Mouse (Mus musculus) hindbrain, embryonic 15.5 days (tissue): ENCODE measurements around the gene Foxp1. TPM values are rescaled to one million over a fixed set of nuclear protein-coding genes. Genes with fewer than 3 reads are reported as not detected.

ENCODE experiments used
- ATAC-seq: fragments of 200-750 bp; cut with Nextera tagmentation; 2 replicates; pipeline ENCODE4 v1.8.0; 2017; ENCODE audit warnings: low read depth, moderate number of reproducible peaks, moderate TSS enrichment; ENCODE audit not compliant: low FRiP score
- H3K27ac ChIP-seq: fragments of 300-500 bp; sonication (generic); replicated peaks from 2 replicates; pipeline ENCODE4 v1.5.1; 2015; ENCODE audit warnings: mild to moderate bottlenecking, inconsistent platforms
- H3K27me3 ChIP-seq: fragments of 300-500 bp; sonication (generic); 2 replicates; pipeline ENCODE4 v1.6.1; 2015; ENCODE audit warnings: control low read depth, inconsistent platforms
- H3K36me3 ChIP-seq: fragments of 300-500 bp; sonication (generic); 2 replicates; pipeline ENCODE4 v1.6.1; 2015; ENCODE audit warnings: control low read depth, inconsistent platforms
- H3K4me1 ChIP-seq: fragments of 300-500 bp; sonication (generic); replicated peaks from 2 replicates; pipeline ENCODE4 v1.6.1; 2015; ENCODE audit warnings: control low read depth, inconsistent platforms
- H3K4me2 ChIP-seq: fragments of 300-500 bp; sonication (generic); 2 replicates; pipeline ENCODE4 v1.6.1; 2015; ENCODE audit warnings: moderate library complexity, mild to moderate bottlenecking, inconsistent platforms
- H3K4me3 ChIP-seq: fragments of 300-500 bp; sonication (generic); 2 replicates; pipeline ENCODE4 v1.5.1; 2015; ENCODE audit warnings: mild to moderate bottlenecking, inconsistent platforms
- H3K9ac ChIP-seq: fragments of 300-500 bp; sonication (generic); 2 replicates; pipeline ENCODE4 v1.6.1; 2015; ENCODE audit warnings: inconsistent platforms
- H3K9me3 ChIP-seq: fragments of 300-500 bp; sonication (generic); 2 replicates; pipeline ENCODE4 v1.6.1; 2016; ENCODE audit warnings: control low read depth, inconsistent platforms
- WGBS: fragments of 180-500 bp; shearing (Covaris S2); methylation state at CpG from one replicate; pipeline ENCODE4 v1.1.7; 2015; 5-methylcytosine and 5-hydroxymethylcytosine counted together
- polyA plus RNA-seq: library from polyadenylated mRNA; unstranded; fragments of >200 nt; fragmentation: Nextera tagmentation; extraction: Ambion mirVana; gene quantifications from 2 replicates; pipeline ENCODE4 v1.2.1, GENCODE M21; 2015

Foxp1 gene
- polyA plus RNA-seq, 1 experiment from 2014 or later: 74.2 TPM

GRCm38 (mm10) chr6:99452638-99453185 is 69.8 kb downstream of the Foxp1 start:
- Histone ChIP-seq H3K4me2 (no peak overlapping the region), H3K27ac (no peak overlapping the region), H3K9me3 (no peaks in the 10 kb centered on the region), H3K4me3 (no peak overlapping the region), H3K27me3 (no peaks in the 10 kb centered on the region), H3K4me1 (0 out of 2 replicates have a peak, but pooled peaks cover 2% of the 10 kb centered on the region), H3K9ac (no peak overlapping the region), H3K36me3 (no peaks in the 10 kb centered on the region)
- no peak for ATAC-seq
- WGBS: 75% methylated on average over 2 of the region's 2 CpGs

DNA sequence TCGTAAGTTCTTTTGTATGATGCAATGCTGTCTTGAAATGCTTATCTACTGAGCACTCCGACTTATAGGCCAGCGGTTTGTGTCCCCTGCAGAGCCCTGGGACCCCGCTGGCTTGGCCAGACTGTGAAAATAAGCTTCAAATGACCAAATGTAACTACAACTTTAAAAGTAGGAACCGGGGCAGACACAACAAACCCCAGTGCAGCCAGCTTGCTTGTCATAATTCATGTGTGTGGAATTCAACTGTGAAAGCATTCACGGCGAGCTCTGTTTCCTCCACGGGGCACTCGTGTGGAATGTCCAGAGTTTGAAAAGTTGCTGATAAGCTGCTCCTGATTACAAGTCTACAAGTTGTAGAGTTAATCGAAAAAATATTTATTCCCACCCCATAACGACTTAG is 71.0 kb downstream of the Foxp1 start:
- no peaks in the 10 kb centered on the region for H3K36me3 ChIP-seq
- 0 out of 2 replicates have a peak, but pooled peaks cover 2% of the 10 kb centered on the region for H3K4me1 ChIP-seq
- H3K9ac ChIP-seq: no peak overlapping the region
- H3K27me3 ChIP-seq: no peaks in the 10 kb centered on the region
- H3K9me3 ChIP-seq: no peaks in the 10 kb centered on the region
- no peak overlapping the region for H3K27ac ChIP-seq
- no peak for ATAC-seq
- H3K4me2 ChIP-seq: no peak overlapping the region
- H3K4me3 ChIP-seq: no peak overlapping the region
- WGBS: 49% methylated on average over 11 of the region's 11 CpGs

DNA sequence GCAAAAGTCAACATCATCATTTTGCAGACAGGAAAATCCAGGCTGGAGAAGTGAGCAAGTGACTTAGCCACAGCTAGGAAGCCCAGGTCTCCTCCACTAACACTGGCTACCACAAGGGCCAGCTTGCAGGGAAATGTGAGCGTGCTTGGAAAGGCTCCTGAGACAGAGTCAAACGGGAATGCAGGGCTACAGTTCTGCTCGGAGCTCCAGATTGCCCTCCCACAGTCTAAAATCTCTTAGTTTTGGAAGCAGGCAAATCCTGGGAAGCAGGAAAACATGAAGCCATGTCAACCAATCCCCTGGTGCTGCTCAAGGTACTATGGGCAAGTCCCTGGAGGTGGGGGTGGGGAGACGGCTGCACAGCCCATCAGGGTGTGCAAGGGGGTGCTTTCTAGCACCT is 75.1 kb downstream of the Foxp1 start:
- Histone ChIP-seq H3K9me3 (no peaks in the 10 kb centered on the region), H3K27me3 (no peaks in the 10 kb centered on the region), H3K4me1 (0 out of 2 replicates have a peak, but pooled peaks cover 2% of the 10 kb centered on the region), H3K9ac (no peak overlapping the region), H3K36me3 (no peaks in the 10 kb centered on the region), H3K4me2 (no peak overlapping the region), H3K27ac (no peak overlapping the region), H3K4me3 (no peak overlapping the region)
- WGBS: 90% methylated on average over 4 of the region's 4 CpGs
- no peak for ATAC-seq

DNA sequence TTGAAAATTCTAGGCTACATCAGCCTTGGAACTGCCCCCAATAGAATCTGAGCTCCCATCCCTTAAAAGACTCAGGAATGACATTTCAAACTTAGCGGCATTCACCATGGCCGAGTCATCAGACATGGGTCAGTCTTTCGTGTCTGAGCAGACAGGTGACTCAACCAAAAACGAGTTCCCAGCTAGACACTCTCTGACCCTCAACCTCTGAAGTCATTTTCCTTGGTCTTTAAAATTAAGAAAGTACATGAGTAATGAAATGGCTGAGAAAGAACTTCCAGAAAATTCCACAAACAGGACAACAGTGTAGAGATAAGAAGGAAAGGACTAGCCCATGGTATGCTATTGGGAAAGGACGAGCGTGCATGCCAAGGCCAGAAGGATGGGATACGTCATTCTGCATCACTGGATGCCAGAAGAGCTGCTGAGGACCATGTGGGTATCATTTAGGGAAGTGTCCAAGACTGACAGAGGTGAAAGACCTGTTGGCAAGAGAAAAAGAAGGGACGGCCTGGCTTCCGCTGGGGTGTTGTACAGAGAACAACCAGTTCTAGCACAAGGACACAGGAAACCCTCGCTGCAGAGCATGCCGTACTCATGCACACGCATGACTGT is 75.6 kb downstream of the Foxp1 start:
- Histone ChIP-seq H3K9me3 (no peaks in the 10 kb centered on the region), H3K4me3 (no peak overlapping the region), H3K4me1 (0 out of 2 replicates have a peak, but pooled peaks cover 2% of the 10 kb centered on the region), H3K27me3 (no peaks in the 10 kb centered on the region), H3K27ac (no peak overlapping the region), H3K9ac (no peak overlapping the region), H3K4me2 (no peak overlapping the region), H3K36me3 (no peaks in the 10 kb centered on the region)
- ATAC-seq: no peak
- WGBS: 95% methylated on average over 12 of the region's 12 CpGs

DNA sequence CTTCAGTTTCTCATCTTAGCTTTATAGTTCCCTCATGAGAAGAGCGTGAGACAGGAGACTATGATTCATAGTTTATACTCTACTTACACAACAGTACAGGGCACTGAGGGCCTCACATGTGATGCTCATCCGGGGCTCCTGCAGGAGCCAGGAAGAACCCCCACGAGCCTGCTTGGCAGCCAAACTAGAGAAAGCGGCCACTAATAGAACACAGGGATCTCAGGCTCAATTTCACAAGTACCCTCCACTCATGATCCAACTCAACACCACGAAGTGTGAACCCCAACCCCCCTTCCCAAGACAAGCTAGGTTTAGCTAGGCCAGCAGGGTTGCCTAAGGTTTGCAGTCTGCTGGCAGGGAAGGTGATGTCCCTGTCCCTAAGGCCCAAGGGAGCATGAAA is 79.1 kb downstream of the Foxp1 start:
- Histone ChIP-seq H3K9ac (no peak overlapping the region), H3K9me3 (no peaks in the 10 kb centered on the region), H3K27me3 (no peaks in the 10 kb centered on the region), H3K4me3 (no peak overlapping the region), H3K4me2 (no peak overlapping the region), H3K36me3 (no peaks in the 10 kb centered on the region), H3K27ac (no peak overlapping the region), H3K4me1 (peaks cover 20% of the 10 kb centered on the region)
- WGBS: 70% methylated on average over 5 of the region's 5 CpGs
- no peak for ATAC-seq

GRCm38 (mm10) chr6:99441100-99441499 is 81.4 kb downstream of the Foxp1 start:
- no peaks in the 10 kb centered on the region for H3K9me3 ChIP-seq

GRCm38 (mm10) chr6:99440606-99441005 is 81.9 kb downstream of the Foxp1 start:
- WGBS: 91% methylated on average over 2 of the region's 2 CpGs
- Histone ChIP-seq H3K9ac (no peak overlapping the region), H3K4me2 (no peak overlapping the region), H3K36me3 (no peaks in the 10 kb centered on the region), H3K27me3 (no peaks in the 10 kb centered on the region), H3K9me3 (no peaks in the 10 kb centered on the region), H3K27ac (0 out of 2 replicates have a peak overlapping the region, but pooled peaks have one; percentile 33), H3K4me1 (peaks cover 22% of the 10 kb centered on the region), H3K4me3 (no peak overlapping the region)
- no peak for ATAC-seq

More at GRCm38 (mm10) chr6:99441100-99441499, 81.4 kb downstream of the Foxp1 start:
- Histone ChIP-seq H3K27ac (no peak overlapping the region), H3K36me3 (no peaks in the 10 kb centered on the region), H3K4me1 (peaks cover 22% of the 10 kb centered on the region), H3K9ac (no peak overlapping the region), H3K4me2 (no peak overlapping the region), H3K4me3 (no peak overlapping the region), H3K27me3 (no peaks in the 10 kb centered on the region)
- 63% methylated on average over 7 of the region's 7 CpGs for WGBS
- no peak for ATAC-seq

DNA sequence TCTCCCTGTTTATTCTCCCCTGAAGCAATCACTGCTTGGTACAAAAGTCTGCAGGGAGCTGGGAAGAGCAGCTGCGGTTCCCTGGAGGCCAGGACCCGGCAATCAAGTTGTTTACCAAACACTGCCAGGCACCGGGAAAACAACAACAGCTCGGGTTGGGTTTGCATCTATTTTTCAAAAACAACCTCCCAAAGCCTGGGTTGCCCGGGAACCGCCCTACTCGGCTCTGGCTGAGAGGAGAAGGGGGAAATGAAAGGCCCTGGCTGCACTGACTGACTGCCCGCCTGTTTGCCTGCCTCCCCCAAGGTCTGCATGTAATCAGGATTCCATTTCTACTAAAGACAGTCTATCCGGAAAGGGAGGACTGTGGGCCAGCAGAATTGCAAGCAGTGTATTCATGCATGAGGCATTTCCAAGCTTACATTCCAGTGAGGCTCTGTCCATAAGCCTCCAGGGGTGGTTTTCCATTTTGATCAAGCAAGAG is 82.6 kb downstream of the Foxp1 start:
- no peaks in the 10 kb centered on the region for H3K9me3 ChIP-seq
- H3K4me2 ChIP-seq: peak overlapping the region; percentile 14
- peak overlapping the region; percentile 33 for H3K27ac ChIP-seq
- H3K9ac ChIP-seq: no peak overlapping the region
- no peak overlapping the region for H3K4me3 ChIP-seq
- H3K27me3 ChIP-seq: no peaks in the 10 kb centered on the region
- no peaks in the 10 kb centered on the region for H3K36me3 ChIP-seq
- H3K4me1 ChIP-seq: peaks cover 22% of the 10 kb centered on the region
- ATAC-seq: peak; percentile 81
- WGBS: 3% methylated on average over 9 of the region's 9 CpGs

DNA sequence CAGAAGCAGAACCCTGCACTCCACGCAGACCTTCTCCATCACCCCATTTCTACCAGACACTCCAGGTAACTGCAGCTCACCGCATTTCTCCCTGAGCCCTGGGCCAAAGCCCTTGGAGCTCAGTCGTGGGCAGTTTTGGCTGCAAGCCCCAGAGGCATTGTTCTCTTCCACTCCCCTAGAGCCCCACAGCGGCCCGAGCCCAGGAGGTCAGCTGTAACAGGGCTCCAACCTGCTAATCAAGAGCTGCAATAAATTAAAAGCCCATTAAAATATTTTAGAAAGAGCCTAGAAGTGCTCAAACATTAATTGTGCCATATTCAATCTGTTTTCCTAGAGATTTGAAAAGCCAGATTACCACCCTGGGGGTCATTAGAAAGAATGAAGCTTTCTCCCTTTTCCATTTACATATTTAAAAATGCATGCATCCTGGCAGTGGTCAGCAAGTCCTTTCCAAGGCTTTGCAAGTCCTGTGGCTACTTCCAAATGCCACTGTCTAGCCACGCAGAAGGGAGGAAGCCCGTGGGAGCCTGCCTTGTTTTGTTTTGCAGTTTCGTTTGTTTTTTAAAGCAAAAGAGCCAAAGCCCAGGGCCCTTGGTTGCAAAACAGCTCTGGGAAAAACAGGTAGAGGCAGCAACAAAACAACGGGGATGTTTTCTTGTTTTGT is 83.2 kb downstream of the Foxp1 start:
- Histone ChIP-seq H3K4me2 (peak overlapping the region; percentile 14), H3K9ac (no peak overlapping the region), H3K4me1 (peaks cover 22% of the 10 kb centered on the region), H3K4me3 (no peak overlapping the region), H3K9me3 (no peaks in the 10 kb centered on the region), H3K27ac (peak overlapping the region; percentile 37), H3K27me3 (no peaks in the 10 kb centered on the region), H3K36me3 (no peaks in the 10 kb centered on the region)
- 7% methylated on average over 9 of the region's 9 CpGs for WGBS
- no peak for ATAC-seq

DNA sequence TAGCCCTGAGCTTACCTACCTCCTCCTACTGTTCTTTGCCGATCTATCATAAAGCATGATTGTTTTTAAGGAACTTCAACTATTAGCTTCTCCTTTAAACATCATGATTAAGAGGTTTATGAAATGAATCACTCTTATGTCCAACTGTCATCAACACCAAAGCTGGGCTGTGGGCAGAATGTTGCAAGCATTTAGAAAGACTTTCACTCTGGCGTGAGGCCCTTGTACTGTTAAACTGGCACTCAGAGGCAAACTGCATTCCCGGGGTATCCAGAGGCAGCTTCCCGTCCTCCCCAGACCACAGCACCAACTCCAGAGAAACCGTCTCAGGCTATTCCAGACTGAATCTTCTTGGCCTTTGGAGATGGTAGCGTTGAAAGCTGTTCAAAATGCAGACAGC is 86.2 kb downstream of the Foxp1 start:
- Histone ChIP-seq H3K4me2 (no peak overlapping the region), H3K9me3 (no peaks in the 10 kb centered on the region), H3K36me3 (no peaks in the 10 kb centered on the region), H3K4me3 (no peak overlapping the region), H3K4me1 (peaks cover 22% of the 10 kb centered on the region), H3K27me3 (no peaks in the 10 kb centered on the region), H3K27ac (no peak overlapping the region), H3K9ac (no peak overlapping the region)
- WGBS: 91% methylated on average over 6 of the region's 6 CpGs
- ATAC-seq: no peak

- Histone ChIP-seq H3K9ac (no peak overlapping the region), H3K4me1 (peaks cover 17% of the 10 kb centered on the region), H3K27ac (no peak overlapping the region), H3K27me3 (no peaks in the 10 kb centered on the region), H3K4me3 (no peak overlapping the region), H3K36me3 (no peaks in the 10 kb centered on the region), H3K4me2 (no peak overlapping the region), H3K9me3 (no peaks in the 10 kb centered on the region)
- 94% methylated on average over 10 of the region's 10 CpGs for WGBS
- no peak for ATAC-seq
Measured at GRCm38 (mm10) chr6:99435140-99435539, 87.4 kb downstream of the Foxp1 start.

DNA sequence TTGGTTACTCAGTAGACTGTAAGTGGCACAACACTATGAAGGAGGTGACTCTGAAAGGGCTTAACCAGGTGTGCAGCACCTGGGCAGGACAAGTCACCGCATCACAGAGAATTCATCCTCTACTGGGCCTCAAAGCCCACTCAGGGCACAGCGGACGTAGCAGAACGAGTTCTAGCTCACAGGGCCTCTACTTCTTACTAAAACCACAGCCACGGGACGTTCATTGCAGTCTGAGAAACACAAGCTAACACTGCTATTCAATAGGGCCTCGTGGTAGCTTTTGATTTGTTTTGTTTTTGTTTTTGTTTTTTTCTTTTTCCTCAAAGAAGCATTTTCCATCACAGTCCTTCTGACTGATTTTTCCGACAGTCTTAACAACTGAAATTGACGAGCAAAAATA is 89.5 kb downstream of the Foxp1 start:
- H3K27me3 ChIP-seq: no peaks in the 10 kb centered on the region
- H3K4me3 ChIP-seq: no peak overlapping the region
- H3K9ac ChIP-seq: no peak overlapping the region
- H3K36me3 ChIP-seq: no peaks in the 10 kb centered on the region
- no peak overlapping the region for H3K4me2 ChIP-seq
- 92% methylated on average over 9 of the region's 9 CpGs for WGBS
- no peak overlapping the region for H3K27ac ChIP-seq
- ATAC-seq: no peak
- no peaks in the 10 kb centered on the region for H3K9me3 ChIP-seq
- no peaks in the 10 kb centered on the region for H3K4me1 ChIP-seq
